Mouse (Mus musculus) MEL (cell line): Measurements from ENCODE around the gene Mnt.

ENCODE experiments used
- CTCF ChIP-seq, 3 experiments: IDR thresholded peaks in 2 of 3; conservative IDR thresholded peaks in 1 of 3; 2 replicates each; pipeline ENCODE4 v1.5.1; 2011 to 2012; ENCODE audit warnings: low read length in 3 of 3, low read depth in 2 of 3, mild to moderate bottlenecking in 2 of 3, improper control_type of control experiment in 1 of 3, inconsistent platforms in 1 of 3, mixed read lengths in 1 of 3, moderate library complexity in 1 of 3; ENCODE audit not compliant: control insufficient read depth in 1 of 3, insufficient read depth in 1 of 3, poor library complexity in 1 of 3, severe bottlenecking in 1 of 3
- MEF2A ChIP-seq: IDR thresholded peaks from 2 replicates; pipeline ENCODE4 v1.6.1; 2014; ENCODE audit warnings: low read depth, mild to moderate bottlenecking, inconsistent platforms, low read length, improper control_type of control experiment; ENCODE audit not compliant: poor library complexity, insufficient replicate concordance, severe bottlenecking; ENCODE audit errors: extremely low read depth
- POLR2A ChIP-seq, 2 experiments: IDR thresholded peaks; 2 replicates each; pipeline ENCODE4 v1.6.1; 2011 to 2012; ENCODE audit warnings: low read length in 2 of 2, mild to moderate bottlenecking in 2 of 2, control low read depth in 1 of 2, improper control_type of control experiment in 1 of 2, low read depth in 1 of 2, moderate library complexity in 1 of 2; ENCODE audit not compliant: control insufficient read depth in 1 of 2, insufficient read depth in 1 of 2, poor library complexity in 1 of 2
- SIN3A ChIP-seq: IDR thresholded peaks from 2 replicates; pipeline ENCODE4 v1.6.1; 2012; ENCODE audit warnings: low read length, improper control_type of control experiment, inconsistent platforms
- USF1 ChIP-seq: IDR thresholded peaks from 2 replicates; pipeline ENCODE4 v1.6.1; 2014; ENCODE audit warnings: low read depth, mild to moderate bottlenecking, inconsistent platforms, low read length, improper control_type of control experiment, moderate library complexity
- ZNF384 ChIP-seq: IDR thresholded peaks from 2 replicates; pipeline ENCODE4 v1.6.1; 2012; ENCODE audit warnings: low read depth, mild to moderate bottlenecking, inconsistent platforms, low read length, improper control_type of control experiment

DNA sequence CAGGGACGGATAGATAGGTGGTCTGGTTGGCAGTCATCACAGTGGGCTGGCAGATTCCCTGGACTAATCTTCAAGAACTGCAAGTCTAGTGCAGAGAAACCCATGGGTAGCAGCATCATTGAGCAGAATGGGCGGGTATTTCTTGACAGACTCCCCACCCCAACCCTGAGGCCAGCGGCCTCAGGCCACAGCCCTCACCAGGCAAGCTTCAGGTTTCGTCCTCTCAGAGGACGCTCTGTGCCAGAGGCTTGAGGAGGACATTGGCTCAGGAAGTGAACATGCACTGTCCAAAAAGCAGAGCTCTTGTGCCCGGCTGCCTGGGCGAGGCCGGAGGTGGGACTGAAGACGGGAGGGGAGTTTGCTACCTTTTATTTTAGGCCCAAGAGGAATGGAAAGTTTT, 33.7 kb downstream of the Mnt start:
- TF ChIP-seq SIN3A: no peak
- TF ChIP-seq MEF2A: no peak
- TF ChIP-seq CTCF (IDR thresholded peaks at IDR 0.05 in 2 of 3, conservative IDR thresholded peaks at IDR 0.05 in 1 of 3; ENCODE audit: control insufficient read depth in 1 of 3, insufficient read depth in 1 of 3, low read depth in 2 of 3, low read length in 3 of 3, poor library complexity in 1 of 3, severe bottlenecking in 1 of 3): no peak
- TF ChIP-seq USF1: no peak
- TF ChIP-seq POLR2A (IDR thresholded peaks at IDR 0.05; ENCODE audit: control insufficient read depth in 1 of 2, insufficient read depth in 1 of 2, low read depth in 1 of 2, low read length in 2 of 2, poor library complexity in 1 of 2): no peak
- no peak for TF ChIP-seq ZNF384
